Mouse (Mus musculus): Measurements from ENCODE around the gene Smyd4. TPM values are rescaled to one million over a fixed set of nuclear protein-coding genes. Genes with fewer than 3 reads are reported as not detected.
A peak's percentile ranks its signal among the peaks of the same experiment; 100 is the strongest.

Smyd4 gene
- polyA plus RNA-seq, 1 experiment: 7.2 TPM

GRCm38 (mm10) chr11:75450936-75451335 is 102.7 kb downstream of the Smyd4 start:
- Histone ChIP-seq H3K27ac (ENCODE audit: insufficient read depth, low read depth, low read length) (no peak overlapping the region), H3K36me3 (ENCODE audit: control insufficient read depth, insufficient read depth, low read length) (no peaks in the 10 kb centered on the region; the same call in none of the 2 replicates), H3K27me3 (replicated peaks; ENCODE audit: control insufficient read depth, insufficient read depth, low read length) (no peaks in the 10 kb centered on the region), H3K4me1 (ENCODE audit: control insufficient read depth, insufficient read depth, low read length) (peaks cover 14% of the 10 kb centered on the region), H3K4me3 (ENCODE audit: insufficient read depth, low read depth, low read length) (no peak overlapping the region)
- 88% methylated on average over 15 of the region's 15 CpGs for WGBS
- no peak for TF ChIP-seq CTCF (conservative IDR thresholded peaks at IDR 0.05; ENCODE audit: insufficient read depth, insufficient read length, low read depth, low read length)
- TF ChIP-seq POLR2A (IDR thresholded peaks at IDR 0.05; ENCODE audit: low read depth, low read length): no peak
- no peak for DNase-seq

GRCm38 (mm10) chr11:75452081-75452480 is 103.8 kb downstream of the Smyd4 start:
- H3K4me1 ChIP-seq (ENCODE audit: control insufficient read depth, insufficient read depth, low read length): peaks cover 14% of the 10 kb centered on the region
- no peak overlapping the region for H3K4me3 ChIP-seq (ENCODE audit: insufficient read depth, low read depth, low read length)
- no peaks in the 10 kb centered on the region for H3K27me3 ChIP-seq (replicated peaks; ENCODE audit: control insufficient read depth, insufficient read depth, low read length)
- no peak overlapping the region for H3K27ac ChIP-seq (ENCODE audit: insufficient read depth, low read depth, low read length)
- no peaks in the 10 kb centered on the region; the same call in none of the 2 replicates for H3K36me3 ChIP-seq (ENCODE audit: control insufficient read depth, insufficient read depth, low read length)
- TF ChIP-seq POLR2A (IDR thresholded peaks at IDR 0.05; ENCODE audit: low read depth, low read length): no peak
- TF ChIP-seq CTCF (conservative IDR thresholded peaks at IDR 0.05; ENCODE audit: insufficient read depth, insufficient read length, low read depth, low read length): no peak
- WGBS: 88% methylated on average over 8 of the region's 8 CpGs
- DNase-seq: no peak

GRCm38 (mm10) chr11:75452812-75453557 is 104.8 kb downstream of the Smyd4 start:
- Histone ChIP-seq H3K27ac (ENCODE audit: insufficient read depth, low read depth, low read length) (no peak overlapping the region), H3K27me3 (replicated peaks; ENCODE audit: control insufficient read depth, insufficient read depth, low read length) (no peaks in the 10 kb centered on the region), H3K4me3 (ENCODE audit: insufficient read depth, low read depth, low read length) (0 out of 2 replicates have a peak overlapping the region, but pooled peaks have one; percentile 75), H3K4me1 (ENCODE audit: control insufficient read depth, insufficient read depth, low read length) (peaks cover 14% of the 10 kb centered on the region), H3K36me3 (ENCODE audit: control insufficient read depth, insufficient read depth, low read length) (no peaks in the 10 kb centered on the region; the same call in none of the 2 replicates)
- TF ChIP-seq POLR2A (IDR thresholded peaks at IDR 0.05; ENCODE audit: low read depth, low read length) (no peak), CTCF (conservative IDR thresholded peaks at IDR 0.05; ENCODE audit: insufficient read depth, insufficient read length, low read depth, low read length) (no peak)
- 91% methylated on average over 31 of the region's 31 CpGs for WGBS
- DNase-seq: no peak

GRCm38 (mm10) chr11:75453991-75454930 is 106.0 kb downstream of the Smyd4 start, which contains the start of gene Wdr81:
Gene Wdr81, minus strand, starts transcription at chr11:75454717.
- Histone ChIP-seq H3K36me3 (ENCODE audit: control insufficient read depth, insufficient read depth, low read length) (no peaks in the 10 kb centered on the region), H3K27me3 (replicated peaks; ENCODE audit: control insufficient read depth, insufficient read depth, low read length) (no peaks in the 10 kb centered on the region), H3K4me3 (ENCODE audit: insufficient read depth, low read depth, low read length) (peak within 1 kb of the TSS; percentile 75), H3K4me1 (ENCODE audit: control insufficient read depth, insufficient read depth, low read length) (peaks cover 24% of the 10 kb centered on the region), H3K27ac (ENCODE audit: insufficient read depth, low read depth, low read length) (peak within 1 kb of the TSS; percentile 81)
- DNase-seq: peak; percentile 95
- WGBS: 2% methylated on average over 56 of the region's 56 CpGs
- TF ChIP-seq CTCF (conservative IDR thresholded peaks at IDR 0.05; ENCODE audit: insufficient read depth, insufficient read length, low read depth, low read length) (peak; percentile 40), POLR2A (IDR thresholded peaks at IDR 0.05; ENCODE audit: low read depth, low read length) (peak; percentile 26)

Other genes with a start within 250 kb of the Smyd4 start
- gene Hic1, start 178.9 kb upstream of the Smyd4 start, polyA plus RNA-seq (2012; rRNA removed): 8.6 and 12.6 TPM in 2 replicates
- gene Ovca2, start 169.6 kb upstream of the Smyd4 start, polyA plus RNA-seq (2012; rRNA removed): 18.6 and 33.7 TPM in 2 replicates
- 40.2 and 46.7 TPM in 2 replicates for gene Dph1, start 157.2 kb upstream of the Smyd4 start, polyA plus RNA-seq (2012; rRNA removed)
- 11.3 and 12.7 TPM in 2 replicates for gene Rtn4rl1, start 154.7 kb upstream of the Smyd4 start, polyA plus RNA-seq (2012; rRNA removed)
- gene Rpa1, start 109 bp upstream of the Smyd4 start, polyA plus RNA-seq (2012; rRNA removed): 17.0 and 21.3 TPM in 2 replicates
- 17.2 and 29.9 TPM in 2 replicates for gene Serpinf1, start 74.3 kb downstream of the Smyd4 start, polyA plus RNA-seq (2012; rRNA removed)
- 126 and 141 TPM in 2 replicates for gene Serpinf2, start 91.2 kb downstream of the Smyd4 start, polyA plus RNA-seq (2012; rRNA removed)
- gene Wdr81, start 106.3 kb downstream of the Smyd4 start, polyA plus RNA-seq (2012; rRNA removed): 17.7 and 21.0 TPM in 2 replicates
- 14.2 and 14.6 TPM in 2 replicates for gene Tlcd2, start 113.3 kb downstream of the Smyd4 start, polyA plus RNA-seq (2012; rRNA removed)
- gene Prpf8, start 138.4 kb downstream of the Smyd4 start, polyA plus RNA-seq (2012; rRNA removed): 88.0 and 92.7 TPM in 2 replicates
- gene Rilp, start 161.7 kb downstream of the Smyd4 start, polyA plus RNA-seq (2012; rRNA removed): 19.3 and 19.8 TPM in 2 replicates
- gene Scarf1, start 165.1 kb downstream of the Smyd4 start, polyA plus RNA-seq (2012; rRNA removed): 13.3 and 17.3 TPM in 2 replicates
- 148 and 174 TPM in 2 replicates for gene Slc43a2, start 183.3 kb downstream of the Smyd4 start, polyA plus RNA-seq (2012; rRNA removed)
- gene Pitpna, start 239.7 kb downstream of the Smyd4 start, polyA plus RNA-seq (2012; rRNA removed): 43.8 and 60.3 TPM in 2 replicates

Measured in kidney, adult 2 months (tissue).